Mouse (Mus musculus) intestine, postnatal 0 days (tissue): ENCODE measurements around the gene Mtch2. TPM values are rescaled to one million over a fixed set of nuclear protein-coding genes. Genes with fewer than 3 reads are reported as not detected.

Experiments
- ATAC-seq: fragments of 200-750 bp; cut with Nextera tagmentation; 2 replicates; pipeline ENCODE4 v1.8.0; 2017; ENCODE audit warnings: mild to moderate bottlenecking, moderate TSS enrichment, moderate library complexity
- H3K27ac ChIP-seq: fragments of 300-500 bp; sonication (generic); 2 replicates; pipeline ENCODE4 v1.5.1; 2014; ENCODE audit warnings: mild to moderate bottlenecking, low read depth, low read length, moderate library complexity
- H3K27me3 ChIP-seq: fragments of 300-500 bp; sonication (generic); replicated peaks from 2 replicates; pipeline ENCODE4 v1.6.1; 2014; ENCODE audit warnings: low read length, mixed read lengths; ENCODE audit not compliant: control insufficient read depth, insufficient read depth
- H3K36me3 ChIP-seq: fragments of 300-500 bp; sonication (generic); 2 replicates; pipeline ENCODE4 v1.6.1; 2014; ENCODE audit warnings: mild to moderate bottlenecking, moderate library complexity; ENCODE audit not compliant: control insufficient read depth, insufficient read depth
- H3K4me1 ChIP-seq: fragments of 300-500 bp; sonication (generic); replicated peaks from 2 replicates; pipeline ENCODE4 v1.6.1; 2014; ENCODE audit warnings: antibody characterized with exemption, low read length, mixed read lengths; ENCODE audit not compliant: control insufficient read depth, insufficient read depth
- H3K4me2 ChIP-seq: fragments of 300-500 bp; sonication (generic); replicated peaks from 2 replicates; pipeline ENCODE4 v1.6.1; 2014; ENCODE audit warnings: low read depth, mild to moderate bottlenecking, moderate library complexity
- H3K4me3 ChIP-seq: fragments of 300-500 bp; sonication (generic); 2 replicates; pipeline ENCODE4 v1.5.1; 2014; ENCODE audit warnings: low read depth, low read length
- H3K9ac ChIP-seq: fragments of 300-500 bp; sonication (generic); 2 replicates; pipeline ENCODE4 v1.6.1; 2014; ENCODE audit warnings: mild to moderate bottlenecking, low read depth, low read length
- H3K9me3 ChIP-seq: fragments of 300-500 bp; sonication (generic); 2 replicates; pipeline ENCODE4 v1.6.1; 2016; ENCODE audit warnings: mixed run types; ENCODE audit not compliant: control insufficient read depth
- CTCF ChIP-seq: sonication (generic); IDR thresholded peaks from 2 replicates; pipeline ENCODE4 v1.5.1; 2016; ENCODE audit warnings: low read depth, mild to moderate bottlenecking, control low read depth, antibody characterized with exemption, moderate library complexity
- WGBS: fragments of 180-500 bp; shearing (Covaris S2); extraction: QIAGEN DNeasy Blood & Tissue Kit; methylation state at CpG from one replicate; pipeline ENCODE4 v1.1.7; 2014; 5-methylcytosine and 5-hydroxymethylcytosine counted together
- polyA plus RNA-seq: library from polyadenylated mRNA; unstranded; fragments of >200 nt; fragmentation: Nextera tagmentation; extraction: Ambion mirVana; gene quantifications from 2 replicates; pipeline ENCODE4 v1.2.1, GENCODE M21; 2015

The Mtch2 gene
- polyA plus RNA-seq, 1 experiment from 2014 or later: 196 TPM

- no peak overlapping the region for H3K27ac ChIP-seq
- TF ChIP-seq CTCF: no peak
- no peaks in the 10 kb centered on the region for H3K27me3 ChIP-seq
- H3K36me3 ChIP-seq: peaks cover 51% of the 10 kb centered on the region
- H3K4me1 ChIP-seq: peaks cover 4% of the 10 kb centered on the region; the same call in 1 of the 2 replicates
- WGBS: 65% methylated on average over 1 of the region's 1 CpGs
- no peak overlapping the region for H3K4me3 ChIP-seq
- no peak for ATAC-seq
- H3K4me2 ChIP-seq: no peak overlapping the region
- no peaks in the 10 kb centered on the region for H3K9me3 ChIP-seq
- no peak overlapping the region for H3K9ac ChIP-seq
These were observed 63.9 kb downstream of the Mtch2 start for GRCm38 (mm10) chr2:90910861-90911260.

GRCm38 (mm10) chr2:90911668-90912067, 64.7 kb downstream of the Mtch2 start:
- no peak overlapping the region for H3K4me2 ChIP-seq
- H3K36me3 ChIP-seq: peaks cover 44% of the 10 kb centered on the region
- 71% methylated on average over 1 of the region's 1 CpGs for WGBS
- H3K9ac ChIP-seq: no peak overlapping the region
- no peak overlapping the region for H3K27ac ChIP-seq
- H3K27me3 ChIP-seq: no peaks in the 10 kb centered on the region
- no peak for TF ChIP-seq CTCF
- no peak for ATAC-seq
- H3K4me3 ChIP-seq: no peak overlapping the region
- H3K4me1 ChIP-seq: peaks cover 4% of the 10 kb centered on the region; the same call in 1 of the 2 replicates
- H3K9me3 ChIP-seq: no peaks in the 10 kb centered on the region

GRCm38 (mm10) chr2:90913671-90914070, 66.7 kb downstream of the Mtch2 start:
- Histone ChIP-seq H3K27ac (no peak overlapping the region), H3K4me1 (0 out of 2 replicates have a peak, but pooled peaks cover 4% of the 10 kb centered on the region), H3K9me3 (no peaks in the 10 kb centered on the region), H3K4me3 (no peak overlapping the region), H3K9ac (no peak overlapping the region), H3K27me3 (no peaks in the 10 kb centered on the region), H3K4me2 (no peak overlapping the region), H3K36me3 (peaks cover 40% of the 10 kb centered on the region)
- 61% methylated on average over 2 of the region's 2 CpGs for WGBS
- ATAC-seq: no peak
- TF ChIP-seq CTCF: no peak

GRCm38 (mm10) chr2:90915516-90915915, 68.6 kb downstream of the Mtch2 start:
- no peak for ATAC-seq

More at GRCm38 (mm10) chr2:90915516-90915915, 68.6 kb downstream of the Mtch2 start:
- TF ChIP-seq CTCF: no peak
- no peaks in the 10 kb centered on the region for H3K27me3 ChIP-seq
- no peak overlapping the region for H3K9ac ChIP-seq
- peaks cover 23% of the 10 kb centered on the region for H3K36me3 ChIP-seq
- H3K27ac ChIP-seq: no peak overlapping the region
- 0 out of 2 replicates have a peak, but pooled peaks cover 4% of the 10 kb centered on the region for H3K4me1 ChIP-seq
- H3K4me3 ChIP-seq: no peak overlapping the region
- WGBS: 68% methylated on average over 1 of the region's 1 CpGs
- H3K4me2 ChIP-seq: no peak overlapping the region
- no peaks in the 10 kb centered on the region for H3K9me3 ChIP-seq

Other genes with a start within 250 kb of the Mtch2 start
- 8.9 and 9.7 TPM in 2 replicates for gene Nup160, start 169.9 kb upstream of the Mtch2 start, polyA plus RNA-seq
- 16.5 and 22.2 TPM in 2 replicates for gene Fnbp4, start 101.8 kb upstream of the Mtch2 start, polyA plus RNA-seq
- 0.20 and 0.26 TPM in 2 replicates for gene Agbl2, start 64.4 kb upstream of the Mtch2 start, polyA plus RNA-seq
- 6.5 and 7.6 TPM in 2 replicates for gene C1qtnf4, start 38.7 kb downstream of the Mtch2 start, polyA plus RNA-seq
- 12.0 and 13.1 TPM in 2 replicates for gene Kbtbd4, start 57.6 kb downstream of the Mtch2 start, polyA plus RNA-seq
- 263 and 280 TPM in 2 replicates for gene Ndufs3, start 57.7 kb downstream of the Mtch2 start, polyA plus RNA-seq
- gene Celf1, start 93.2 kb downstream of the Mtch2 start, polyA plus RNA-seq: 34.9 and 41.0 TPM in 2 replicates
- gene Rapsn, start 188.5 kb downstream of the Mtch2 start, polyA plus RNA-seq: 0.50 and 0.55 TPM in 2 replicates
- gene Psmc3, start 206.9 kb downstream of the Mtch2 start, polyA plus RNA-seq: 155 and 163 TPM in 2 replicates
- 12.6 and 15.0 TPM in 2 replicates for gene Slc39a13, start 223.3 kb downstream of the Mtch2 start, polyA plus RNA-seq
- 5.1 and 7.3 TPM in 2 replicates for gene Spi1, start 235.2 kb downstream of the Mtch2 start, polyA plus RNA-seq